Mouse (Mus musculus): Measurements from ENCODE around the gene Bach2. TPM values are rescaled to one million over a fixed set of nuclear protein-coding genes. Genes with fewer than 3 reads are reported as not detected.

The Bach2 gene
- polyA plus RNA-seq, 1 experiment from 2014 or later = 31.5 TPM

- peak overlapping the region; percentile 23 for H3K27ac ChIP-seq
- H3K9me3 ChIP-seq (ENCODE audit: control insufficient read depth, low read length) = no peaks in the 10 kb centered on the region
- DNase-seq (ENCODE audit: low spot score) (no peak), ATAC-seq (ENCODE audit: low FRiP score) (no peak)
- H3K4me2 ChIP-seq (replicated peaks) = no peak overlapping the region
- H3K4me3 ChIP-seq (replicated peaks; ENCODE audit: low read length) = no peak overlapping the region
- peaks cover 62% of the 10 kb centered on the region for H3K4me1 ChIP-seq (replicated peaks; ENCODE audit: control insufficient read depth, insufficient read depth, low read length)
- no peaks in the 10 kb centered on the region for H3K36me3 ChIP-seq (replicated peaks; ENCODE audit: control insufficient read depth, insufficient read depth)
- 26% methylated on average over 6 of the region's 6 CpGs for whole genome bisulfite sequencing
- H3K9ac ChIP-seq = no peak overlapping the region
- no peaks in the 10 kb centered on the region for H3K27me3 ChIP-seq (ENCODE audit: control insufficient read depth, insufficient read depth, low read length)
These were observed 239.5 kb downstream of the Bach2 start for GRCm38 (mm10) chr4:32477977-32478660.

- no peak overlapping the region for H3K4me3 ChIP-seq (replicated peaks; ENCODE audit: low read length)
- peaks cover 63% of the 10 kb centered on the region for H3K4me1 ChIP-seq (replicated peaks; ENCODE audit: control insufficient read depth, insufficient read depth, low read length)
- H3K27me3 ChIP-seq (ENCODE audit: control insufficient read depth, insufficient read depth, low read length) = no peaks in the 10 kb centered on the region
- no peak overlapping the region for H3K4me2 ChIP-seq (replicated peaks)
- no peak overlapping the region for H3K9ac ChIP-seq
- H3K27ac ChIP-seq = 0 out of 2 replicates have a peak overlapping the region, but pooled peaks have one; percentile 23
- no peaks in the 10 kb centered on the region for H3K9me3 ChIP-seq (ENCODE audit: control insufficient read depth, low read length)
- WGBS = 6% methylated on average over 3 of the region's 3 CpGs
- DNase-seq (ENCODE audit: low spot score) (no peak), ATAC-seq (ENCODE audit: low FRiP score) (no peak)
- H3K36me3 ChIP-seq (replicated peaks; ENCODE audit: control insufficient read depth, insufficient read depth) = no peaks in the 10 kb centered on the region
These were observed 240.6 kb downstream of the Bach2 start for GRCm38 (mm10) chr4:32479231-32479630.

- Histone ChIP-seq H3K4me2 (replicated peaks) (no peak overlapping the region), H3K27ac (peak overlapping the region; percentile 82), H3K4me3 (replicated peaks; ENCODE audit: low read length) (no peak overlapping the region), H3K36me3 (replicated peaks; ENCODE audit: control insufficient read depth, insufficient read depth) (no peaks in the 10 kb centered on the region), H3K9ac (no peak overlapping the region), H3K27me3 (ENCODE audit: control insufficient read depth, insufficient read depth, low read length) (no peaks in the 10 kb centered on the region), H3K4me1 (replicated peaks; ENCODE audit: control insufficient read depth, insufficient read depth, low read length) (peaks cover 63% of the 10 kb centered on the region), H3K9me3 (ENCODE audit: control insufficient read depth, low read length) (no peaks in the 10 kb centered on the region)
- WGBS = 33% methylated on average over 16 of the region's 16 CpGs
- DNase-seq (ENCODE audit: low spot score) = no peak
- ATAC-seq (ENCODE audit: low FRiP score) = peak; percentile 47
These were observed 241.4 kb downstream of the Bach2 start for GRCm38 (mm10) chr4:32479801-32480700.

DNA sequence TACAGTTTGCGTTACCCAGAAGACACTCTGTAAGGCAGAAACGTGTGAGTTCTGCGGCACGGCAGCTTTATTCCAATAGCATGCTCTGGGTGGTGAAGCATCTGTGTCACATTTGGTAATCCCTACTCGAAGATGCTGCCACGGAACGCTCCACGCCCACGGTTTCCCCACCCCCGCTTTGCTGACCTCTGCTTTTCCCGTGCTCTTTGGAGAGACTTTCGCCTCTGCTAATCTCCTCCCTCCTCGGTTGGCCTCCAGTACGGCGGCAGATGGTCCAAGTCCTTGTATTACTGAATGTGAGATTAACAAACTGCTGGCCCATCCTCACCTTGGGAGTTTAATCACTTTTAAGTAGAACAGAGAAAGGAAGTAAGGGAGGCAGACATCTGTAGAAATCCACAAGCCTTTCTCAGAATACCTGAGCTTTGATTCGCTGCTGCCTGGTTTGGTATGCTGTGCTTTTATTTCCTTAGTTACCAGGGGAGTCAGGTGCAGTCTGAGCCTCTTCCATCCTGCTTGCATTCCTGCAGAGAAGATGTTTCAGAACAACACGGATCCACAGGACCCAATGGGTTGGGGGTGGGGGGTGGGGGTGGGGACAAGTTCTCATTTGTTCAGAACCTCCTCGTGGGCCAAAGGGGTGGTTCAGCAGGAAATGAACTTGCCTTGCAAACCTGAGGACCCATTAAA, 242.9 kb downstream of the Bach2 start:
- Histone ChIP-seq H3K27ac (peak overlapping the region; percentile 82), H3K4me3 (replicated peaks; ENCODE audit: low read length) (no peak overlapping the region), H3K36me3 (replicated peaks; ENCODE audit: control insufficient read depth, insufficient read depth) (no peaks in the 10 kb centered on the region), H3K9ac (peak overlapping the region; percentile 31; the same call in 1 of the 2 replicates), H3K4me1 (replicated peaks; ENCODE audit: control insufficient read depth, insufficient read depth, low read length) (peaks cover 70% of the 10 kb centered on the region), H3K27me3 (ENCODE audit: control insufficient read depth, insufficient read depth, low read length) (no peaks in the 10 kb centered on the region), H3K4me2 (replicated peaks) (peak overlapping the region; percentile 6; the same call in 1 of the 2 replicates), H3K9me3 (ENCODE audit: control insufficient read depth, low read length) (no peaks in the 10 kb centered on the region)
- WGBS = 16% methylated on average over 18 of the region's 18 CpGs
- no peak for DNase-seq (ENCODE audit: low spot score)
- no peak for ATAC-seq (ENCODE audit: low FRiP score)

- ATAC-seq (ENCODE audit: low FRiP score) (no peak), DNase-seq (ENCODE audit: low spot score) (no peak)
- Histone ChIP-seq H3K27ac (peak overlapping the region; percentile 82), H3K9me3 (ENCODE audit: control insufficient read depth, low read length) (no peaks in the 10 kb centered on the region), H3K4me2 (replicated peaks) (0 out of 2 replicates have a peak overlapping the region, but pooled peaks have one; percentile 6), H3K36me3 (replicated peaks; ENCODE audit: control insufficient read depth, insufficient read depth) (no peaks in the 10 kb centered on the region), H3K4me1 (replicated peaks; ENCODE audit: control insufficient read depth, insufficient read depth, low read length) (peaks cover 76% of the 10 kb centered on the region), H3K27me3 (ENCODE audit: control insufficient read depth, insufficient read depth, low read length) (no peaks in the 10 kb centered on the region), H3K9ac (0 out of 2 replicates have a peak overlapping the region, but pooled peaks have one; percentile 9), H3K4me3 (replicated peaks; ENCODE audit: low read length) (no peak overlapping the region)
- 51% methylated on average over 8 of the region's 8 CpGs for WGBS
These were observed 243.5 kb downstream of the Bach2 start for GRCm38 (mm10) chr4:32482138-32482537.

DNA sequence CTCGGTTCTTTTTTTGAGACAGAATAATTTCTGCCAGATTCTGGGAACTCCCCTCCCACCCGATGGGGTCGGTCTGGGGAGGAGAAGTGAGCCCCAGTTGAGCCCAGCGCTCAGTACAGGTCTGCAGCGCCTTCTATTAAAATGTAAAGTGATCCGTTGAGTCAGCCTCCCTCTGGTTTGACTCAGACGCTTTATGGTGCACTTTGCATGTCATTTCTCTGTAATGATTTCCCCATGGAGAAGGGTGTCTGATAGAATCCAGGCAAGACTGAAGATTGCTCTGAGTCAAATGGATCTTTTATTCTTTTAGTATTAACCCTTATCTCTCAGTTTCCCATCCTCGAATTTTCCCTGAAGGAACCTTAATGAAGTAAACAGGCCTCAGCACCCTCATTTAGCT, 244.3 kb downstream of the Bach2 start:
- 9% methylated on average over 8 of the region's 8 CpGs for WGBS
- ATAC-seq (ENCODE audit: low FRiP score) (0 out of 2 replicates have a peak, but pooled peaks have one; percentile 7), DNase-seq (ENCODE audit: low spot score) (no peak)
- Histone ChIP-seq H3K9ac (0 out of 2 replicates have a peak overlapping the region, but pooled peaks have one; percentile 9), H3K27ac (peak overlapping the region; percentile 82), H3K4me1 (replicated peaks; ENCODE audit: control insufficient read depth, insufficient read depth, low read length) (peaks cover 76% of the 10 kb centered on the region), H3K27me3 (ENCODE audit: control insufficient read depth, insufficient read depth, low read length) (no peaks in the 10 kb centered on the region), H3K4me3 (replicated peaks; ENCODE audit: low read length) (no peak overlapping the region), H3K9me3 (ENCODE audit: control insufficient read depth, low read length) (no peaks in the 10 kb centered on the region), H3K36me3 (replicated peaks; ENCODE audit: control insufficient read depth, insufficient read depth) (no peaks in the 10 kb centered on the region), H3K4me2 (replicated peaks) (no peak overlapping the region)

DNA sequence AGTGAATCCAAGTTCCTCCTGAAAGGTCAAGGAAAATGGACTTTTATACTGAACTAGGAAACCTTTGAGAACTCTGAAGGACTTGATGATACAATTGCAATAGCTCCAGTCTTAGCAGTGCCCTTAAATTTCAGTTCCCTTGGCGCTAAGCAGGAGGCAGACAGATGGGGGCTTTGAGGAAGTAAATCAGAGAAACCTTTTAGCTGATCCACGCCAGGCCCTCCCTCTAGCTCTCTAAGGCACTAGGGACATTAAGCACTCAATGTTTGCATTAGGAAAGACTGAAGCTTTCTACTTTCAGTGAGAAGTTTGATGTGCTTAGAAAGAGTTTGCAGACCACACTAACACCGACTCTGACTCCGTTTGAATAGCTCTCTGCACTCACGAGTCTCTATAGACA, 247.2 kb downstream of the Bach2 start:
- Histone ChIP-seq H3K9ac (no peak overlapping the region), H3K36me3 (replicated peaks; ENCODE audit: control insufficient read depth, insufficient read depth) (no peaks in the 10 kb centered on the region), H3K9me3 (ENCODE audit: control insufficient read depth, low read length) (no peaks in the 10 kb centered on the region), H3K27ac (no peak overlapping the region), H3K4me2 (replicated peaks) (no peak overlapping the region), H3K4me3 (replicated peaks; ENCODE audit: low read length) (no peak overlapping the region), H3K4me1 (replicated peaks; ENCODE audit: control insufficient read depth, insufficient read depth, low read length) (peaks cover 47% of the 10 kb centered on the region), H3K27me3 (ENCODE audit: control insufficient read depth, insufficient read depth, low read length) (no peaks in the 10 kb centered on the region)
- WGBS = 52% methylated on average over 5 of the region's 5 CpGs
- ATAC-seq (ENCODE audit: low FRiP score) = no peak
- no peak for DNase-seq (ENCODE audit: low spot score)

GRCm38 (mm10) chr4:32486654-32487398, 248.2 kb downstream of the Bach2 start:
- 38% methylated on average over 17 of the region's 17 CpGs for WGBS
- H3K9ac ChIP-seq = peak overlapping the region; percentile 9; the same call in 1 of the 2 replicates

More at GRCm38 (mm10) chr4:32486654-32487398, 248.2 kb downstream of the Bach2 start:
- Histone ChIP-seq H3K36me3 (replicated peaks; ENCODE audit: control insufficient read depth, insufficient read depth) (no peaks in the 10 kb centered on the region), H3K4me2 (replicated peaks) (peak overlapping the region; percentile 27), H3K4me3 (replicated peaks; ENCODE audit: low read length) (no peak overlapping the region), H3K27me3 (ENCODE audit: control insufficient read depth, insufficient read depth, low read length) (no peaks in the 10 kb centered on the region), H3K27ac (peak overlapping the region; percentile 82), H3K4me1 (replicated peaks; ENCODE audit: control insufficient read depth, insufficient read depth, low read length) (peaks cover 37% of the 10 kb centered on the region), H3K9me3 (ENCODE audit: control insufficient read depth, low read length) (no peaks in the 10 kb centered on the region)
- DNase-seq (ENCODE audit: low spot score) = peak; percentile 56
- ATAC-seq (ENCODE audit: low FRiP score) = peak; percentile 63; the same call in 1 of the 2 replicates

Data from hindbrain, embryonic 14.5 days (tissue).